Mouse (Mus musculus): ENCODE data around the gene Nxpe3. TPM values are rescaled to one million over a fixed set of nuclear protein-coding genes. Genes with fewer than 3 reads are reported as not detected.

The Nxpe3 gene
- polyA plus RNA-seq (2012; rRNA removed), result 0.42 and 1.3 TPM in 2 replicates

DNA sequence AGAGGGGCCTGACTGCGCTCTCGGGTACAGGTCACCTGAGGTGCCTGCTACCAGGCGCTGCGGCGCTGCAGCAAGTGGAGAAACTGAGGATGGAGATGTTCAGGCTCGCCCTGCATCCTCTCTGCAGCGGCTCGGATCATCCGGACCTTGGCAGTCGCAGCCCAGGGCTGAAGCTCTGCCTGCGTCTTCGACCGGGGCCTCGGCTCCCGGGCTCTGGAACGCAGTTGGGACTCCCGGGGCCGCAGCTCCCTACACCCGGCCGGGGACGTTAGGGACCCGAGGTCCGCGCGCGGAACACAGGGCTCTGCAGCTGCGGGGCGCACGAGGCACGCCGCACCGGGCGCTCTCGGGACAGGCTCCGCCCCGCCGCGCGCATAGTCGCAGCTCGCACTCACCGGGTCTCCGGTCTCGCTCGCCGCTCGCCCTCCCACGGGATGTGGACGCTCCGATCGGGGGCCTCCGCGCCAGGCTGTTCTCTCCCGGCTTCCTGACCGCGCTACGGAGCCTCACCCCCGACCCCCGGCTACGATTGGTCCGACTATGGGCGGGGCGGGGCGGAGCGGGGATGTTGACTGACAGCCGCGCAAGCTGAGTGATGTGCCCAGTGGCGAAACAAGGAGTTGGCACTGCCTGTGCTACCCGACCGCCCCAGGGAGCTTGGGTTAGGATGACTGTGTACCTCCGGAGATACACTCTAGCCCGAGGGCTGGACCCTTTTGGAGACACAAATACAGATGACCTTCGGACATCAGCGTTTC, at the start of gene Nxpe3:
TSS of gene Nxpe3 (minus strand) at position 393 of the 758 bp plus-strand sequence.
- no peaks in the 10 kb centered on the region for H3K27me3 ChIP-seq (ENCODE audit: control insufficient read depth, insufficient read depth, low read length)
- H3K36me3 ChIP-seq (ENCODE audit: control insufficient read depth, insufficient read depth, low read length), result no peaks in the 10 kb centered on the region
- TF ChIP-seq CTCF (IDR thresholded peaks at IDR 0.05; ENCODE audit: extremely low read depth, insufficient read length, insufficient replicate concordance, low read depth, low read length) (no peak), POLR2A (IDR thresholded peaks at IDR 0.05; ENCODE audit: low read depth, low read length) (peak; percentile 43; the same call in 1 of the 2 replicates)
- WGBS, result under 1% methylated on average over 73 of the region's 74 CpGs
- peaks cover 10% of the 10 kb centered on the region; the same call in 1 of the 2 replicates for H3K4me1 ChIP-seq (ENCODE audit: control insufficient read depth, insufficient read depth, insufficient read length, low read length)
- peak within 1 kb of the TSS; percentile 43 for H3K27ac ChIP-seq (ENCODE audit: insufficient read depth, low read depth, low read length)
- peak within 1 kb of the TSS; percentile 85 for H3K4me3 ChIP-seq (ENCODE audit: low read depth, low read length)

DNA sequence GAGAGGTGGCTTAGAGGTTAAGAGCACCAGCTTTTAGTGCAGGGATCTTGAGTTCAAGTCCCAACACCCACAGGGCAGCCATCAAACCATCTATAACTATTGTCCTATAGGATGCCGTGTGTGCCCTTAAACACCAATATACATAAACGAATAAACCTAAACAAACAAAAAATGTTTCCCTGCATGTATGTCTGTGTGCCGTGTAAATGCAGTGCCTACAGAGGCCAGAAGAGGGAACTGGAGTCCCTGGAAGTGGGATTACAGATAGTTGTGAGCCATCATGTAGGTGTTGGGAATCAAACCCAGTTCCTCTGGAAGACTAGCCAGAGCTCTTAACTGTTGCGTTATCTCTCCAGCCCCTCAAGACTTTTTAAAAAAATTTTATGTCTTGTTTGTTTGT, 45.7 kb upstream of the Nxpe3 start:
- no peak overlapping the region for H3K4me3 ChIP-seq (ENCODE audit: low read depth, low read length)
- no peak for TF ChIP-seq CTCF (IDR thresholded peaks at IDR 0.05; ENCODE audit: extremely low read depth, insufficient read length, insufficient replicate concordance, low read depth, low read length)
- no peak for TF ChIP-seq POLR2A (IDR thresholded peaks at IDR 0.05; ENCODE audit: low read depth, low read length)
- H3K27me3 ChIP-seq (ENCODE audit: control insufficient read depth, insufficient read depth, low read length), result no peaks in the 10 kb centered on the region
- H3K4me1 ChIP-seq (ENCODE audit: control insufficient read depth, insufficient read depth, insufficient read length, low read length), result 0 out of 2 replicates have a peak, but pooled peaks cover 2% of the 10 kb centered on the region
- WGBS, result 89% methylated on average over 4 of the region's 4 CpGs
- no peaks in the 10 kb centered on the region for H3K36me3 ChIP-seq (ENCODE audit: control insufficient read depth, insufficient read depth, low read length)
- no peak overlapping the region for H3K27ac ChIP-seq (ENCODE audit: insufficient read depth, low read depth, low read length)

DNA sequence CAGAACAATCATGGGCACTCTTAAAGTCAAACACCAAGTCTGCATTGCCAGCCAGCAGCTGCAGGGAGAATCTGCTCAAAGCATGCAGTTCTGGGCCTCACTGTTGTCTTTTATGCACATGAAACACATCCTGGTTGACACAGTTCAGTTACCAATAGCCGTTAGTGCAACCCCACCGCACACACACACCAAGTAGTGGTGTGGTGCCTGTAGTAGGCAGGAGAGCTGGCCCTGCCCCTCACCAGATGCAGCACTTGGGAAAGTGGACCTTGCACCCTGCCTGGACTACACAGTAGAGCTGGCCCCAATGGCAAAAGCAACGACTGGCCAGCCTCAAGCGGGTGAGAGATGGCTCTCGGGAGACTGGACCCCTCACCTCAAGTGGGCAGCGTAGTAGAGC, 44.6 kb upstream of the Nxpe3 start:
- Histone ChIP-seq H3K27ac (ENCODE audit: insufficient read depth, low read depth, low read length) (no peak overlapping the region), H3K4me1 (ENCODE audit: control insufficient read depth, insufficient read depth, insufficient read length, low read length) (0 out of 2 replicates have a peak, but pooled peaks cover 2% of the 10 kb centered on the region), H3K4me3 (ENCODE audit: low read depth, low read length) (no peak overlapping the region), H3K27me3 (ENCODE audit: control insufficient read depth, insufficient read depth, low read length) (no peaks in the 10 kb centered on the region), H3K36me3 (ENCODE audit: control insufficient read depth, insufficient read depth, low read length) (no peaks in the 10 kb centered on the region)
- 59% methylated on average over 6 of the region's 6 CpGs for WGBS
- TF ChIP-seq POLR2A (IDR thresholded peaks at IDR 0.05; ENCODE audit: low read depth, low read length) (no peak), CTCF (IDR thresholded peaks at IDR 0.05; ENCODE audit: extremely low read depth, insufficient read length, insufficient replicate concordance, low read depth, low read length) (no peak)

DNA sequence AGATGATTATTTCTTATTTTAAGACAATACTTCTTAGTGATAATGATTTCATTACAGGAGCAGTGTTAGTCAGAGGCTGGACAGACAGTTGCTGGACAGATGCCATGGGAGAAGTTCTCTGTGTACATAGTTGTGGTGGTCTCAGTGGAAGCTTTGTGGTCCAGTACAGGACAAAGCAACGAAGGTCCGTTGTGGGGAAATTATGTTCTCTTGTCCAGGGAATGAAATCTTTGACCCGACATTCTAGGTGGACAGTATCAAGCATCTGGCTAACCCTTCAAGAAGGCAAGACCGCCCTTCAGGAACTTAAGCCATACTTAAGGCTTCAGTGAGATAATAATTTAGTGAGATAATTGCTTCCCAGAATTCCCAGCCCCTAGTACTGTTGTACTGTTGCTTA, 43.7 kb upstream of the Nxpe3 start:
- no peaks in the 10 kb centered on the region for H3K36me3 ChIP-seq (ENCODE audit: control insufficient read depth, insufficient read depth, low read length)
- TF ChIP-seq POLR2A (IDR thresholded peaks at IDR 0.05; ENCODE audit: low read depth, low read length) (no peak), CTCF (IDR thresholded peaks at IDR 0.05; ENCODE audit: extremely low read depth, insufficient read length, insufficient replicate concordance, low read depth, low read length) (no peak)
- 73% methylated on average over 4 of the region's 4 CpGs for WGBS
- 0 out of 2 replicates have a peak, but pooled peaks cover 2% of the 10 kb centered on the region for H3K4me1 ChIP-seq (ENCODE audit: control insufficient read depth, insufficient read depth, insufficient read length, low read length)
- no peak overlapping the region for H3K27ac ChIP-seq (ENCODE audit: insufficient read depth, low read depth, low read length)
- no peaks in the 10 kb centered on the region for H3K27me3 ChIP-seq (ENCODE audit: control insufficient read depth, insufficient read depth, low read length)
- H3K4me3 ChIP-seq (ENCODE audit: low read depth, low read length), result no peak overlapping the region

DNA sequence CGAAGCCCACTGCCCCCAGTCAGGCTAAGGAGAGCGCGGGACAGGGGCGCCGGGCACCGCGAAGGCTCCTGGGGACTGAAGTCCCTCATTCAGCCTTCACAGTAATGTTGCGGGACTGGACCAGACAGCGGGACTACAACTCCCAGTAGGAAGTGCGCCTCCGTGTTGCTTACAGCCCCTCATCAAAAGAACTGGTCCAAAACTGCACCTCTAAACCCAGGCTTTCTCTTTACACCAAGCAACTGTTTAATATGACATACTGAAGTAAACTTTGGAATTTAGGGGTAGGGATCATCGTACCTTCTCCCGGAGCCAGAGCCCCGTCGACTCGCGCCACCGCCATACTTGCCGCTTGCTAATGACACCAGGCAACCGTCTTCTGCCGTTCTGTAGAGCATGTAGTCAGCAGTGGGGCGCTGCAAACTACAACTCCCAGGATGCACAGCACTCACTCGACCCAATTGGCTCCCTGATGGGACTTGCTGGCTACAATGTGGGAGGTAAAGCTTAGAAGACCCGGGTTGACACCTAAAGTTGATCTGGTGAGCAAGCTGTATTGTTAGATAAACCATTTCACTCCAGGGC, 39.5 kb upstream of the Nxpe3 start, which contains the start of gene Cep97:
TSS of gene Cep97 (minus strand) at position 403 of the 585 bp plus-strand sequence.
- no peaks in the 10 kb centered on the region for H3K27me3 ChIP-seq (ENCODE audit: control insufficient read depth, insufficient read depth, low read length)
- H3K27ac ChIP-seq (ENCODE audit: insufficient read depth, low read depth, low read length), result no peak within 1 kb of the TSS
- no peaks in the 10 kb centered on the region for H3K4me1 ChIP-seq (ENCODE audit: control insufficient read depth, insufficient read depth, insufficient read length, low read length)
- H3K36me3 ChIP-seq (ENCODE audit: control insufficient read depth, insufficient read depth, low read length), result no peaks in the 10 kb centered on the region
- H3K4me3 ChIP-seq (ENCODE audit: low read depth, low read length), result peak within 1 kb of the TSS; percentile 83
- no peak for TF ChIP-seq POLR2A (IDR thresholded peaks at IDR 0.05; ENCODE audit: low read depth, low read length)
- TF ChIP-seq CTCF (IDR thresholded peaks at IDR 0.05; ENCODE audit: extremely low read depth, insufficient read length, insufficient replicate concordance, low read depth, low read length), result no peak
- WGBS, result under 1% methylated on average over 24 of the region's 24 CpGs

DNA sequence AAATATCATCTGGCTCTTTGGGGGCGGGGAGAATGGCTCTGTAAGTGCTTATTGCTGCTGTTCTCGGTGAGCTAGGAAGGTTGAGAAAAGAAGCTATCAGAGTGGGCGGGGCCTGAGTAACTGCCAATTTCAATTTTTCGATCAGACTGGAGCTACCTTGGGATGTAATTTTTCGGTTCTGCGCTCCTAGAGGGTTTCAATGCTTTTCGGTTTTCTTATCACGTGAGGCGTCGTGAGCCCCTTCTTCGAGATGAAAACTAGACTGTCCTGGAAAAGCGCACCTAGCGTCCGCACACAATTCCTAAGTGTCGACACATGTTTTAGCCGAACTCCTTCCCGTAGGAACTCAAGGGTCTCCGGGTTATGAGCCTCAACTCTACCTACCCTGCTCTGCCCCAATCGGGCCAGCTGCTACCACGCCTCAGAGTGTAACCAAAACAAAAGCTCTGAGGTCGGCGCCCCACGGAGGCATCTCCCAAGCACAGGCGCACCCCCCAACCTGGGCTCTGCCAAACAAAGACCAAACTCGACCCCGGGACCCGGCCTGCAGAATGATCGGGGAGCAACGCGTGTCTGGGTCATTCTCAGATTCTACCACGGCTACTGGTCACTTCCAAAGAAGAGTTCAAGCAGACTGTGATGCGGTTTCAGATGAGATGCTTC, 38.7 kb upstream of the Nxpe3 start:
- Histone ChIP-seq H3K4me3 (ENCODE audit: low read depth, low read length) (peak overlapping the region; percentile 83), H3K36me3 (ENCODE audit: control insufficient read depth, insufficient read depth, low read length) (no peaks in the 10 kb centered on the region), H3K4me1 (ENCODE audit: control insufficient read depth, insufficient read depth, insufficient read length, low read length) (no peaks in the 10 kb centered on the region), H3K27ac (ENCODE audit: insufficient read depth, low read depth, low read length) (no peak overlapping the region), H3K27me3 (ENCODE audit: control insufficient read depth, insufficient read depth, low read length) (no peaks in the 10 kb centered on the region)
- TF ChIP-seq POLR2A (IDR thresholded peaks at IDR 0.05; ENCODE audit: low read depth, low read length) (no peak), CTCF (IDR thresholded peaks at IDR 0.05; ENCODE audit: extremely low read depth, insufficient read length, insufficient replicate concordance, low read depth, low read length) (no peak; the same call in 1 of the 2 replicates)
- WGBS, result under 1% methylated on average over 32 of the region's 32 CpGs

DNA sequence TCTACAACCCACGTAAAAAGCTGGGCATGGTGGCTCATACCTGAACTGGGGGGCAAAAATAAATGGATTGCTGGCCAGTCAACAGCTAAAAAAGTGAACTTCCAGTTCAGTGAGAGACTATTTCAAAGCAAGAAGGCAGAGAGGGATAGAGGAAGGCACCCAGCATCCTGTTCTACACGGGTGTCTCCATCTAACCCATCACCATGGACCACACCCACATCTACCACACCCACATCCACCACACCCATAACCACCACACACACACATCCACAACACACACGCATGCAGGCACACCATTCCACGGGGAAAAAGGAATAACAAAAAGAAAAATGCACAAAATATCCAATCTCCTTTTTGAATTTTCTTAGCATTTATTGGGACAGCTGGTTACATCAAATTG, 28.9 kb upstream of the Nxpe3 start:
- WGBS, result 76% methylated on average over 4 of the region's 4 CpGs

More for the DNA sequence above, 28.9 kb upstream of the Nxpe3 start:
- Histone ChIP-seq H3K27ac (ENCODE audit: insufficient read depth, low read depth, low read length) (no peak overlapping the region), H3K27me3 (ENCODE audit: control insufficient read depth, insufficient read depth, low read length) (no peaks in the 10 kb centered on the region), H3K36me3 (ENCODE audit: control insufficient read depth, insufficient read depth, low read length) (no peaks in the 10 kb centered on the region), H3K4me1 (ENCODE audit: control insufficient read depth, insufficient read depth, insufficient read length, low read length) (no peaks in the 10 kb centered on the region), H3K4me3 (ENCODE audit: low read depth, low read length) (no peak overlapping the region)
- no peak for TF ChIP-seq CTCF (IDR thresholded peaks at IDR 0.05; ENCODE audit: extremely low read depth, insufficient read length, insufficient replicate concordance, low read depth, low read length)
- no peak for TF ChIP-seq POLR2A (IDR thresholded peaks at IDR 0.05; ENCODE audit: low read depth, low read length)
